Mouse (Mus musculus) lung, embryonic 14.5 days (tissue): ENCODE results near the gene Gnptab. TPM values are rescaled to one million over a fixed set of nuclear protein-coding genes. Genes with fewer than 3 reads are reported as not detected.

Experiments
- ATAC-seq: fragments of 200-750 bp; cut with Nextera tagmentation; 2 replicates; pipeline ENCODE4 v1.8.0; 2017; ENCODE audit warnings: mild to moderate bottlenecking, moderate TSS enrichment, moderate library complexity; ENCODE audit not compliant: insufficient read depth
- DNase-seq: peaks from one replicate; pipeline ENCODE4 v3.0.0-alpha.2; 2015
- H3K27ac ChIP-seq: fragments of 300-500 bp; sonication (generic); 2 replicates; pipeline ENCODE4 v1.5.1; 2014; ENCODE audit warnings: low read depth, mild to moderate bottlenecking, moderate library complexity
- H3K27me3 ChIP-seq: fragments of 300-500 bp; sonication (generic); 2 replicates; pipeline ENCODE4 v1.6.1; 2014; ENCODE audit warnings: low read length, control low read depth; ENCODE audit not compliant: insufficient read depth
- H3K36me3 ChIP-seq: fragments of 300-500 bp; sonication (generic); 2 replicates; pipeline ENCODE4 v1.6.1; 2014; ENCODE audit warnings: control low read depth; ENCODE audit not compliant: insufficient read depth
- H3K4me1 ChIP-seq: fragments of 300-500 bp; sonication (generic); 2 replicates; pipeline ENCODE4 v1.6.1; 2014; ENCODE audit warnings: antibody characterized with exemption, control low read depth; ENCODE audit not compliant: insufficient read depth
- H3K4me2 ChIP-seq: fragments of 300-500 bp; sonication (generic); 2 replicates; pipeline ENCODE4 v1.6.1; 2014; ENCODE audit warnings: mild to moderate bottlenecking
- H3K4me3 ChIP-seq: fragments of 300-500 bp; sonication (generic); 2 replicates; pipeline ENCODE4 v1.5.1; 2014; ENCODE audit warnings: low read depth, low read length
- H3K9ac ChIP-seq: fragments of 300-500 bp; sonication (generic); 2 replicates; pipeline ENCODE4 v1.6.1; 2014
- H3K9me3 ChIP-seq: fragments of 300-500 bp; sonication (generic); 2 replicates; pipeline ENCODE4 v1.6.1; 2016; ENCODE audit warnings: low read depth, low read length, control low read depth
- CTCF ChIP-seq: IDR thresholded peaks from 2 replicates; pipeline ENCODE4 v1.5.1; 2016; ENCODE audit warnings: antibody characterized with exemption, low read depth
- whole genome bisulfite sequencing: fragments of 180-500 bp; shearing (Covaris S2); extraction: QIAGEN DNeasy Blood & Tissue Kit; methylation state at CpG from one replicate; pipeline ENCODE4 v1.1.7; 2014; 5-methylcytosine and 5-hydroxymethylcytosine counted together
- polyA plus RNA-seq: library from polyadenylated mRNA; unstranded; fragments of >200 nt; fragmentation: Nextera tagmentation; extraction: Ambion mirVana; gene quantifications from 2 replicates; pipeline ENCODE4 v1.2.1, GENCODE M21; 2014

The Gnptab gene
- polyA plus RNA-seq, 1 experiment from 2014 or later = 19.8 TPM

GRCm38 (mm10) chr10:88409751-88410150 lies 30.8 kb downstream of the Gnptab start:
- no peak for TF ChIP-seq CTCF
- Histone ChIP-seq H3K4me2 (no peak overlapping the region), H3K27ac (no peak overlapping the region), H3K9me3 (no peaks in the 10 kb centered on the region), H3K4me1 (no peaks in the 10 kb centered on the region), H3K9ac (no peak overlapping the region), H3K36me3 (peaks cover 9% of the 10 kb centered on the region; the same call in 1 of the 2 replicates), H3K27me3 (no peaks in the 10 kb centered on the region), H3K4me3 (no peak overlapping the region)
- DNase-seq (no peak), ATAC-seq (no peak)
- WGBS = 64% methylated on average over 2 of the region's 2 CpGs

- Histone ChIP-seq H3K27ac (no peak overlapping the region), H3K4me1 (no peaks in the 10 kb centered on the region), H3K9ac (no peak overlapping the region), H3K4me2 (no peak overlapping the region), H3K4me3 (no peak overlapping the region), H3K27me3 (no peaks in the 10 kb centered on the region), H3K36me3 (peaks cover 24% of the 10 kb centered on the region), H3K9me3 (no peaks in the 10 kb centered on the region)
- no peak for TF ChIP-seq CTCF
- 75% methylated on average over 17 of the region's 17 CpGs for WGBS
- ATAC-seq (no peak), DNase-seq (no peak)
These were observed 33.5 kb downstream of the Gnptab start for GRCm38 (mm10) chr10:88412290-88412995.

- no peak for TF ChIP-seq CTCF
- H3K27ac ChIP-seq = no peak overlapping the region
These were observed 38.8 kb downstream of the Gnptab start for GRCm38 (mm10) chr10:88417686-88418085.

GRCm38 (mm10) chr10:88420141-88420541 lies 41.2 kb downstream of the Gnptab start:
- H3K9ac ChIP-seq = no peak overlapping the region
- H3K4me2 ChIP-seq = no peak overlapping the region
- H3K27ac ChIP-seq = no peak overlapping the region
- no peaks in the 10 kb centered on the region for H3K9me3 ChIP-seq
- H3K4me1 ChIP-seq = no peaks in the 10 kb centered on the region
- DNase-seq (no peak), ATAC-seq (no peak)
- H3K27me3 ChIP-seq = no peaks in the 10 kb centered on the region
- no peak for TF ChIP-seq CTCF
- no peak overlapping the region for H3K4me3 ChIP-seq
- WGBS = 72% methylated on average over 11 of the region's 11 CpGs
- H3K36me3 ChIP-seq = peaks cover 22% of the 10 kb centered on the region; the same call in 1 of the 2 replicates

More at GRCm38 (mm10) chr10:88417686-88418085, 38.8 kb downstream of the Gnptab start:
- H3K27me3 ChIP-seq = no peaks in the 10 kb centered on the region
- 80% methylated on average over 5 of the region's 5 CpGs for WGBS
- ATAC-seq (no peak), DNase-seq (no peak)
- no peak overlapping the region for H3K4me2 ChIP-seq
- no peaks in the 10 kb centered on the region for H3K9me3 ChIP-seq
- no peaks in the 10 kb centered on the region for H3K4me1 ChIP-seq
- no peak overlapping the region for H3K9ac ChIP-seq
- H3K4me3 ChIP-seq = no peak overlapping the region
- H3K36me3 ChIP-seq = peaks cover 26% of the 10 kb centered on the region; the same call in 1 of the 2 replicates

GRCm38 (mm10) chr10:88420655-88421435 lies 41.9 kb downstream of the Gnptab start:
- Histone ChIP-seq H3K4me1 (no peaks in the 10 kb centered on the region), H3K27me3 (no peaks in the 10 kb centered on the region), H3K9ac (no peak overlapping the region), H3K36me3 (0 out of 2 replicates have a peak, but pooled peaks cover 15% of the 10 kb centered on the region), H3K4me2 (no peak overlapping the region), H3K4me3 (no peak overlapping the region), H3K27ac (no peak overlapping the region), H3K9me3 (no peaks in the 10 kb centered on the region)
- WGBS = 89% methylated on average over 19 of the region's 19 CpGs
- no peak for ATAC-seq
- no peak for DNase-seq
- TF ChIP-seq CTCF = no peak

- Histone ChIP-seq H3K9ac (no peak overlapping the region), H3K4me3 (no peak overlapping the region), H3K4me2 (no peak overlapping the region), H3K27ac (no peak overlapping the region), H3K4me1 (no peaks in the 10 kb centered on the region), H3K27me3 (no peaks in the 10 kb centered on the region), H3K36me3 (peaks cover 37% of the 10 kb centered on the region), H3K9me3 (no peaks in the 10 kb centered on the region)
- DNase-seq (peak; percentile 91), ATAC-seq (peak; percentile 79)
- peak; percentile 81 for TF ChIP-seq CTCF
- WGBS = 83% methylated on average over 2 of the region's 2 CpGs
These were observed 47.4 kb downstream of the Gnptab start for GRCm38 (mm10) chr10:88426158-88426816.

GRCm38 (mm10) chr10:88426896-88427295 lies 48.0 kb downstream of the Gnptab start:
- Histone ChIP-seq H3K4me2 (no peak overlapping the region), H3K36me3 (peaks cover 40% of the 10 kb centered on the region), H3K4me1 (no peaks in the 10 kb centered on the region), H3K27me3 (no peaks in the 10 kb centered on the region), H3K4me3 (no peak overlapping the region), H3K27ac (no peak overlapping the region), H3K9me3 (no peaks in the 10 kb centered on the region), H3K9ac (no peak overlapping the region)
- no peak for ATAC-seq
- 63% methylated on average over 5 of the region's 5 CpGs for WGBS
- DNase-seq = no peak
- TF ChIP-seq CTCF = no peak
